Mouse (Mus musculus): Measurements from ENCODE around the gene Gm21876.
"Not testable (repeated sequence)": the region's sequence is repeated elsewhere in the genome, so short reads cannot be mapped to it uniquely, and the experiment has no call there.

The Gm21876 gene

GRCm38 (mm10) chrX:21175553-21175952, at the start of gene Gm21876:
Gene Gm21876 (minus strand): TSS chrX:21175653.
- DNase-seq (ENCODE audit: extremely low read depth, low read depth, low spot score), result no peak

GRCm38 (mm10) chrX:21220422-21220821, 45.0 kb upstream of the Gm21876 start:
- DNase-seq (ENCODE audit: extremely low read depth, low read depth, low spot score), result no peak

GRCm38 (mm10) chrX:21146675-21147074, 28.8 kb downstream of the Gm21876 start:
- DNase-seq (ENCODE audit: extremely low read depth, low read depth, low spot score), result not testable (repeated sequence)
